Mouse (Mus musculus) frontal cortex, postnatal 14 days (tissue): Measurements from ENCODE around the gene Lypd5.

Experiments
- DNase-seq, 2 experiments: peaks; one replicate each; pipeline ENCODE4 v3.0.0; 2022; ENCODE audit warnings: low spot score in 2 of 2

The Lypd5 gene

GRCm38 (mm10) chr7:24348896-24349295 is at the start of gene Lypd5:
Lypd5 (plus strand) TSS chr7:24349196.
- DNase-seq, result no peak

- no peak for DNase-seq
Observed at GRCm38 (mm10) chr7:24299823-24300481, 49.0 kb upstream of the Lypd5 start.

DNA sequence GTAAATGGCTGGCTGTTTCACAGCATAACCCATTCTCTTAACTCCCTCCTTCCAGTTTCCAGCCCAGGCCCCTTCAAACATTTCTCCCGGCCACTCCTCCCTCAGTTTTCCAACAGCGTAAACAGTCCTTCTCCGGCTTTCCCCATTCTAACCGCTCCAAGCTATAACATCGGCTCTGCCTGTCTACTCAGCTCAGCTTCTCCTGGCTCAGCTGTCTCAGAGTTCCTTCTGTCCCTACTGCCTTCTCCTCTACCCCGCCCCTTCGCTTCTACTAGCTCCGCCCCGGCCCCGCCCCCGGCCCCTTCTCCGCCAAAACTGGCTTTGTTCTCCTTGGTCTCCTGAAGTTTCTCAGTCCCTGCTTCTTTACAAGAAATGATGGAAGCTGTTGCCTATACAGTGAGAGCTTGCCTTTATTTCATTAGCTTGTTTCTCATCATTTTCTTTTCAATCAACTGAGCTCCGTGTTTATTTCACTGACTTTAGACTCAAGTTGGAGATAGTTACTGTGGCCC is 48.2 kb upstream of the Lypd5 start, which contains the start of gene Zfp61:
Gene Zfp61, minus strand, starts transcription at position 462 of the 512 bp plus-strand sequence.
- no peak for DNase-seq

- no peak for DNase-seq
Observed at GRCm38 (mm10) chr7:24315726-24316566, 33.0 kb upstream of the Lypd5 start.

GRCm38 (mm10) chr7:24316567-24317092 is 32.4 kb upstream of the Lypd5 start, which contains the start of gene Zfp94:
Zfp94 (minus strand) TSS chr7:24316666.
- peak; percentile 93 for DNase-seq

DNA sequence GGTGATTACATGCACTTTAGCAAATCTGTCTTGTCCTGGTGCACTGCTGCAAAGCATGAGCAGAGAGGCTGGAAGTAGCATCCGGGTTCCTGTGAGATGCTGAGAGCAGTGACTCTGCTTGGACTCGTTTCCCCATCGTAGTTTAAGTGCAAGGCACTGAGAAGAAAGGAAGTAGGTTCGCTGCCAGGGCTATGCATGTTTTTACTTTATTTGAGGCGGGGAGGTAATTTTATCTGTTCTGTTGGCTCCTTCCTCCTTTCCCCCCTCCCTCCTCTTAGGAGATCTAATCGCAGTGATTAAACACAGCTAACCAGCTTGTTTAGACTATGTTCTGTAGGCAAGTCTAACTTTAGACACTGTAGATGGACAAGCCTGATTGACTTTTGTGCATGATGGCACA is 30.1 kb upstream of the Lypd5 start:
- DNase-seq, result no peak

DNA sequence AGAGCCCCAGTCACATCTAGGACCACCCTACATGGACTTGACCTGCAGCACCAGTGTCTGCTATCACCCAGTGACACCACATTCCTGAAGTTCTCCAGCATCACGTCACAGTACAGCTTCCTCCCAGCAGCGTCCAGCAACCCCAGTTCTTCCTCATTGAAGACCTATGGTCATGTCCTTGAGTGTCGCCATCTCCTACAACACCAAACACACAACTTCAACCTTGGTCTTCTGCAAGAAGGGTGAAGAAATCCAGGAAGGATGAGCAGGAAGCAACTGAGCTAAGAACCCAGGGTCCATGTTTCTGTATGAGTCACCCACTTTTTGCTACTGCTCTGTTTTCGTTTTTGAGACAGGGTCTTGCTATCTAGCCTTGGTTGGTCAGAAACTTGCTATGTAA is 26.4 kb upstream of the Lypd5 start:
- no peak for DNase-seq

GRCm38 (mm10) chr7:24325197-24325596 is 23.8 kb upstream of the Lypd5 start:
- DNase-seq, result peak; percentile 26 to 34

GRCm38 (mm10) chr7:24325675-24326128 is 23.3 kb upstream of the Lypd5 start:
- peak; percentile 44 to 52 for DNase-seq

GRCm38 (mm10) chr7:24326273-24327135 is 22.5 kb upstream of the Lypd5 start:
- no peak for DNase-seq

DNA sequence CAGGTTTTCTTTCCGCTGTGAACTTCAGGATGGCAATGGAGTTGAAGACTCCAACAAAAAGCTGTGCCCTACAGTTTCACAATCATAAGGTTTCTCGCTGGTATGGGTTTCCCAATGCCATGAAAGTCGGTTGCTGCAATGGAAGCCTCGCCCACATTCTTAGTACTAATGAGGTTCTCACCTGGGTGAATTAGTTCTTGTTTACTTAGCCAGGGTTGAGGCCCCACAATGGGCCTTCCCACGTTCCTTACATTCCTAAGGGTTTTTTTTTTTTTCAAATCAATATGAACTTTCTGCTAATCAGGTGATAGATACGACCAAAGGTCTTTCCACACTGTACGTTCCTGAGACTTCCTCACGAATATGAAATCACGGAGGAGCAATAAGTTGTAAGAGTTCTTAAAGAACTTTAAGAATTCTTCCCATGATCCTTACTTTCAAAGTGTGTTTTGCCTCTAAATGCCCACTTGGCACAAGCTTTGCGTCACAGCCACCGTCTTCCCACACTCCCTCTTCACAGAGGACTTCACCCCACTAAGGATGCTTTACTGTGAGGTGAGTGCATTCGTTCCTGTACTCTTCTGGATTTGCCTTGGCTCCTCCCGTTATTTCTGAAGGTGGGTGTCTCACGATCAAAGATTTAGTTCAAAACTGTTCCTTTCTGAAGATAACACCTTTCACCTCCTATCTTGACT is 21.6 kb upstream of the Lypd5 start:
- no peak for DNase-seq

DNA sequence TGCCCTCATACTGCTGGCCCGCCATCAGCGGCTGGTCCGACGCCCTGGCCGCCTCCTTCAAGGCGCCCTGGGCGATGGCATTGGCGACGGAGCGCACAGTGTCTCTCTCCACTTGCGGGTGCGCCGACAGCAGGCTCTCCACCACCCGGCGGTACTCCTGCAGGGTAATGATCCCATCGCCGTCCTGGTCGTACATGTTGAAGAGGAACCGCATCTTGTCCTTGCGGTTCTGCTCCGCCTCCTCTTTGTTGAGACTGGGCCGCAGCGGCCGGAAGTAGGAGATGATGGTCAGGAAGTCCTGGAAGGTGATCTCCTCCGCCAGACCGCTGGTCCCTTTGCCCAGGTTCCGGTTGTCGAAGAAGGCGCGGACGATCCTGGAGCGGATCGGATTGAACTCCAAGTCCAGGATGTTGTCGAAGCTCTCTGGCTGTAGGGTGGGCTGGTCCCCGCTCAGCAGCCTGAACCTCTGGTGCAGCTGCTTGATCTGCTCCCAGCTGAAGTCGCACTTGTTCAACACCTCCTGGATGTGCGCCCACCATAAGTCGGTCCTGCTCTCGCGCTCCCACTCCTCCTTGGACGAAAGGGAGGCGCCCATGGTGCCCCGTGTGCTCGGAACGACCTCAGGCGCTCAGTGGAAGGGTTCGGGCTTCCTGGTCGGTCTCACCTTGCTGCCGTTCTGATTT is 15.6 kb upstream of the Lypd5 start, which contains the start of gene Tescl:
Gene Tescl, minus strand, starts transcription at position 633 of the 683 bp plus-strand sequence.
- no peak for DNase-seq

- peak in 1 of 2 experiments; percentile 78 for DNase-seq
Observed at GRCm38 (mm10) chr7:24335699-24336309, 13.2 kb upstream of the Lypd5 start.

- no peak for DNase-seq
Observed at GRCm38 (mm10) chr7:24338241-24338640, 10.8 kb upstream of the Lypd5 start.

DNA sequence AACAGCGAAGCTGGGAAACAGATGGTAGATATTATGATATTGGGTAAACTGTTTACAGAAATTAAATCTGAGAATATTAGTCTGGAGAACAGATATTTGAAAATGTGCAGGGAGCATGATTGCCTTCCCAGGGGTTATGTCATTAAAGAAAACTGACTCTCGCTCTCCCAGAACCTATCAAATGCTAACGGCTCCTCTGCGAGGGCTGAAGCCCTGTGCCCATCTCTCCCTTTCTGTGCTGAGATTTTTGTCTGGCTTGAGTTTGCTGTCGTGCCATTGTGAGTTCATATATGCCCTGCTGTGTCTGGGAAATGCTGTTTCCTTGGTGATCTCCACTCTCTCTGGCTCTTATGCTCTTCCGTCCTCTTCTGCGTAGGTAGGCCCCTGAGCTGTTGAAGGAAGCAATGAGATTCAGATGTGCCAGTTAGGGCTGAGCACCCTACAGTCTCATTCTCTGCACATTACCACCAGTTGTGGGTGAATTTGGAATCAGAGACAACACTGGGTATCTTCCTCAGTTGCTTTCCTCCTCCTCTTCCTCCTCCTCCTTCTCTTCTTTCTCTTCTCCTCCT is 5.2 kb upstream of the Lypd5 start:
- no peak for DNase-seq

DNA sequence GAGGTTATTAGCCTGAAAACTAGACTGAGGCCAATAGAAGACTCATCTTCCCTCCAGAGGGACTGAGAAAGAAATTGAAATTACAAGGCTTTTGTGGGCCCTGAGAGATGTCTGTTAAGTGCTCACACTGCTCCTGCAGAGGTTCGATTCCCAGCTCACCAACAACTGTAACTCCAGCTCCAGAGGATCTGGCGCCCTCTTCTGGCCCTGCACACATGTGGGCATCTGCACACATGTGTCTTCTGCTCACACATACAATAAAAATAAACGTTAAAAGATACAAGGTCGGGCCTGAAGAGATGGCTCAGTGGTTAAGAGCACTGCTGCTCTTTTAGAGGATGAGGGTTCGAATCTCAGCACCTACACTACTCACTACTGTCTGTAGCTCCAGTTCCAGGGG is 2.6 kb upstream of the Lypd5 start:
- no peak for DNase-seq

DNA sequence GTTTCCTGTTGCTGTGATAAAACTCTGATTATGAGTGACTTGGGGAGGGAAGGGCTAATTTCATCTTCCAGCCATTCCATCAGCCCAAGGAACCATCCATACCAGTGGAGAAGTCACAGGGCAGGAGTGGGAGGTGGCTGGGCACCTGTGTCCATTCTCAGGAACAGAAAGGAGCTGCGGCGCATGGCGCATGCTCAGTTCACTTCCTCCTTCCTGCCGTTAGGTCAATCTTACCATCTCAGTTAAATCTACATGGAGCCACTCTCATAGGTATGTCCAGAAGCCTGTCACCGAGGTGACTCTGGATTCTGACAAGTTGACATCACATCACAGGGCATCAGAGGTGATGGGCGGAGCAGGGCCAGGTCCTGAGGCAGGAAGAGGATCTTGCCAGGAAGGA is 6.7 kb downstream of the Lypd5 start:
- DNase-seq, result no peak

- no peak for DNase-seq
Observed at GRCm38 (mm10) chr7:24356081-24356480, 7.1 kb downstream of the Lypd5 start.

GRCm38 (mm10) chr7:24357899-24358298 is 8.9 kb downstream of the Lypd5 start:
- no peak for DNase-seq
